Mouse (Mus musculus) yolk sac, embryonic 10.5 days (tissue): ENCODE data around the gene Gm7073.

Source experiments
- DNase-seq: peaks from one replicate; pipeline ENCODE4 v3.0.0-alpha.2; 2017; ENCODE audit warnings: low spot score

Gm7073 gene

GRCm38 (mm10) chrX:60539149-60539548 is at the start of gene Gm7073:
TSS of gene Gm7073 (minus strand) at chrX:60539249.
- DNase-seq, result no peak

GRCm38 (mm10) chrX:60570539-60570938 is 31.5 kb upstream of the Gm7073 start:
- no peak for DNase-seq

GRCm38 (mm10) chrX:60569047-60569446 is 30.0 kb upstream of the Gm7073 start:
- no peak for DNase-seq

GRCm38 (mm10) chrX:60555242-60555641 is 16.2 kb upstream of the Gm7073 start:
- DNase-seq, result no peak

- DNase-seq, result peak; percentile 42
Measured at GRCm38 (mm10) chrX:60547444-60548304, 8.6 kb upstream of the Gm7073 start.

- no peak for DNase-seq
Measured at GRCm38 (mm10) chrX:60547098-60547443, 8.0 kb upstream of the Gm7073 start.

GRCm38 (mm10) chrX:60545906-60546305 is 6.9 kb upstream of the Gm7073 start:
- no peak for DNase-seq

GRCm38 (mm10) chrX:60545444-60545843 is 6.4 kb upstream of the Gm7073 start:
- no peak for DNase-seq

GRCm38 (mm10) chrX:60544098-60544497 is 5.0 kb upstream of the Gm7073 start:
- no peak for DNase-seq

GRCm38 (mm10) chrX:60542901-60543300 is 3.9 kb upstream of the Gm7073 start:
- DNase-seq, result no peak

- no peak for DNase-seq
Measured at GRCm38 (mm10) chrX:60503995-60504394, 35.1 kb downstream of the Gm7073 start.

- no peak for DNase-seq
Measured at GRCm38 (mm10) chrX:60497750-60498149, 41.3 kb downstream of the Gm7073 start.

- DNase-seq, result no peak
Measured at GRCm38 (mm10) chrX:60495308-60495707, 43.7 kb downstream of the Gm7073 start.

- DNase-seq, result no peak
Measured at GRCm38 (mm10) chrX:60463786-60464185, 75.3 kb downstream of the Gm7073 start.

GRCm38 (mm10) chrX:60414563-60415111 is 124.4 kb downstream of the Gm7073 start:
- no peak for DNase-seq

GRCm38 (mm10) chrX:60405681-60406080 is 133.4 kb downstream of the Gm7073 start:
- DNase-seq, result peak; percentile 31

GRCm38 (mm10) chrX:60404668-60405044 is 134.4 kb downstream of the Gm7073 start:
- peak; percentile 85 for DNase-seq

- DNase-seq, result peak; percentile 64
Measured at GRCm38 (mm10) chrX:60403764-60404667, 135.0 kb downstream of the Gm7073 start.

- peak; percentile 10 for DNase-seq
Measured at GRCm38 (mm10) chrX:60403062-60403763, 135.8 kb downstream of the Gm7073 start.

- no peak for DNase-seq
Measured at GRCm38 (mm10) chrX:60394292-60394691, 144.8 kb downstream of the Gm7073 start.

- DNase-seq, result no peak
Measured at GRCm38 (mm10) chrX:60386852-60387251, 152.2 kb downstream of the Gm7073 start.
